Mouse (Mus musculus): ENCODE results near the gene Axin2.

Gene Axin2

DNA sequence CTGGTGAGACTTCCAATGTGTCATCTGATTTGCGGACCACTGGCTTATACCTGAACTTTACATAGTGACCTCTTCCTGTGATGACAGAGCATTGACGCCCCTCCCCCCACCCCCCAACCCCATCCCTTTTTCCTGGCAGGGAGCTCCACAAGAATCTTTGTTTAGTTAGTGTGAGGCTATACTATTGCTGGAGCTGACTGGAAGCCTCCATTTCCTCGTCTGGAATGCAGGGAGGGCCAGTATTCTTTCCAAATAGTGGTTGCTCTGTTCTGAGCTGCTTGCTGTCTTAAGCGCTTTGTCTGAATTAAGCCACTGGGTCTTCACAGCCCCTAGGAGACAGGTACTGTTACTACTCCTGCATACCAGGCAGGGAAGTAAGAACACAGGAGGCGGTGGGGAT lies 53.7 kb downstream of the Axin2 start:
- no peak for DNase-seq (ENCODE audit: low read depth, low spot score)

DNA sequence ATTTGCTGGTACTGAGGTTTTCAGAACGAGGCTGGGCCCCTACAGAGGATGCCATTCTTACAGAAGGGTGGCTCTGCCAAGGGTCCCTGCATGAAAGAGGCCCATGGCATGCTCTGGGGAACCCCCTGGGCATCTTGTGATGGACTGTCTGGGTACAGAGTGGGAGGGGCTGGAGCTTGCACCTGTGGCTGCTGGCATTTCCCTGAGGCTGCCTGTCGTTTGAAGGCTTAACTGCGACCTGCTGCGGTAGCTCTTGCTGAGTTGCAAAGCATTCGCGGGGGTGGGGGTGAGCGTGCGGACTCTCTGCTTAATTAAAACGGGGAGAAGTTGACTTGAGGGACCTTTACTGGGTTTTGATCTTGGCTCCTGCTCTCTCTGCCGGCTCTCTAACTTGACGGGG lies 55.4 kb downstream of the Axin2 start:
- no peak for DNase-seq (ENCODE audit: low read depth, low spot score)

DNA sequence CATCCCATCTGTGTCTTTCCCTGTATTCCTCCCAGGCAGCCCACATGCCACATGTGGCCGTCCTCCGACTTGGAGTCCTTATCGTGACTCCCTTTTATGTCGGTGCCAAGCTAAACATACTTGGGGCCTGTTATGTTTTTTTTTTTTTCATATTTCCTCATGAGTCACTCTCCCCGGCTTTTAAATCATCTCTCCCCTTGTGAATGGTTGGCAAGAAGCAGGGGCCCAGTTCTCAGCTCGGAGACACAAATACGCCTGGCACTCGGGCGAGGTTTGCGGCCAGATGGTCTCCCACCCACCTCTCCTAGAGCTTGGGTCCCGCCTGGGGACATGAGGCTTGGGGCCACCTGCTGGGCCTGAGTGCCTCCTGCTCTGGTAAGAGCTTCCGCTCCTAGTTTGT lies 60.4 kb downstream of the Axin2 start:
- no peak for DNase-seq (ENCODE audit: low read depth, low spot score)

DNA sequence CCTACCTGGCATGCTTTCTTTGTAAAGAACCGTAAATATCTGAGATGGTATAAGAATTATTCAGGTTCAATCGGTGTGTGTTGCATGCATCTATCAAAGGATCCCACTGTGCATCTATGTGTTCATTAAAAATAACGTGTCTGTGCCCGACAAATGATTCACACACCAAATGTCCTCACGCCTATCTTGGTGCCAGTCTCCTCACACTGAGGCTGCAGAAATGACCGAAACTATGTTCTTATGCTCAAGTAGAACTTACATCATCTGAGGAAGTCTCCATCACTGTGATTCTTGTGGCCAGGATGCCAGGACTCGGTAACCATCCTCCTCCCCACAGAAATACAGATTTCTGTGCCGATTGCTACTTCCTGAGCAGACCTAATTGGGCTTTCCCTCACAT lies 60.9 kb downstream of the Axin2 start:
- DNase-seq (ENCODE audit: low read depth, low spot score), result no peak

DNA sequence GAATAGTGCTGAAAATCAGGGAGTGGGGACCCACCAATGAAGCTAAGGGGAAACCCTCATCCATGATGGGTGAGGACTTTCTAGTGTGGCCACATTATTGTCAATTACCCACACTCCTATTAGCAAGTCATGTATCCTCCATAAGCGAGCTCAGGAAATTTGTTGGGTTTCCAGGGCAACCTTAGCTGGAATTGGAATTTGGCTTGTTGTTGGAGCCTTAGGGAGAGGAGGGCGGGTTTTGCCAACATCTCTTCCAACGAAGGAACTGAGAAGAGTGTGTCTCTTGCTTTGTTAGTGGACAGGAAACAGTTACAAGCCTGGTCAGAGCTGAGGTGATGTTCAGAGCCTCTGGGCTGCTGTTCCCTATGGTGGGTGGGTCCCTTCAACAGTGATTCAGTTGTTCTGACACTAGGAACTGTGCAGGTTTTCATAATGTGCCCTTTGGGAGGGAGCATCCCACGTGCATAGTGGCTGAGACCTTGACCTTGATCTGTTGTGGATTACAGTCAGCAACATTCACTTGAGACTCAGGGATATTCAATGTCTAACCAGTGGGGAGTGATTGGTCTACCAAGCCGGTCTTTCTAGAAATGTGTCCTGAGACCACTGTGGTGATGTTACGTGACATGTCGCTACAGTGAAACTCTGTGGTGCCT lies 63.4 kb downstream of the Axin2 start:
- no peak for DNase-seq (ENCODE audit: low read depth, low spot score)

DNA sequence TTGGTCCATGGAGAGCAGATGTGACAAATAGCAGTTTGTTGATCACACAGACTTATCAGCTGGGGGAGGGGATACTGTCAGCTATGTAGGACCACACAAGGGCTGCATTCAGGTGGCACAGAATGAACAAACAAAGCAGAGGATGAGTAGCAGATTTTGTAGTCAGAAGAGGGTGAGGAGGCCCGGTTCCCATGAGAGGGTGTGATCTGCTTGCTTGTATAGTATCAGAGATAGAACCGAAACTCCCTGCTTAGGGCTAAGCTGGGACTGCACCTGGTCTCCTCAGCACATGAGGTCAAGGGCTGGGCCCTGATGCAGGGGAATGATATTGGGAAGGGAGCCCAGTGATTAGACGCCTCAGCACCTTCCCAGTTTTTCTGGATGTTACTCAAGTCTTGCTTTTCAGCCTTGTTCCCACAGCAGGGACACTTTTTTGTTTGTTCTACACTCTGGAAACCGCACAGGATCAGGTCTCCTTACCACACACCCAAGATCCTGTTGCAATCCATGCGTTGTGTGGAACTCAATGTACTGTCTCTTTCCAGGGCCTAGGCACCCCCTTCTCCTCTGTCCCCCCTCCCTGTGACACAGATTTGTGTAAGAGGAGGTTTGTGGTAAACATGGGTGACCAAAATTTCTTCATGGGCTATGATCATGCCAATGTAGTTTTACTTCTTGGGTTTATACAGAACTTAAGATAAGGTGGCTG lies 64.7 kb downstream of the Axin2 start:
- DNase-seq (ENCODE audit: low read depth, low spot score), result no peak

DNA sequence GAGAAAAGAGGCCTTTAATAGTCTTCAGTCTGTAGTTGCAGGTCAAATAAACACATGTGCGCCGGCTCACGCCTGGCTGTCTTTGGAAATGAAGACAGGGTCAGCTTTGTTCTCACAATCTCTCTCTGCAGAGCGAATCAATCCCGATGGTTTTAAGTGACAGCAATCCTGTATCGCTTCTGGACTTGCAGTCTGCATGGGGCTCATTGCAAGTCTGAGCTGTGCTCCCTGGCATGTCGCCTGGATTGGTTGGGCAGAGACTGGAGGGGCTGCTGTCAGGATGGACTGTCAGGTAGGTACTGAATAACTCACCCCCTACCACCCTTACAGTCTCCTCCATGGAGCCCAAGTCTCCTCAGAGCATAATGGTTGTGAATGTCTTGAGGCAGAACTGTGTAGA lies 65.7 kb downstream of the Axin2 start:
- DNase-seq (ENCODE audit: low read depth, low spot score), result no peak

DNA sequence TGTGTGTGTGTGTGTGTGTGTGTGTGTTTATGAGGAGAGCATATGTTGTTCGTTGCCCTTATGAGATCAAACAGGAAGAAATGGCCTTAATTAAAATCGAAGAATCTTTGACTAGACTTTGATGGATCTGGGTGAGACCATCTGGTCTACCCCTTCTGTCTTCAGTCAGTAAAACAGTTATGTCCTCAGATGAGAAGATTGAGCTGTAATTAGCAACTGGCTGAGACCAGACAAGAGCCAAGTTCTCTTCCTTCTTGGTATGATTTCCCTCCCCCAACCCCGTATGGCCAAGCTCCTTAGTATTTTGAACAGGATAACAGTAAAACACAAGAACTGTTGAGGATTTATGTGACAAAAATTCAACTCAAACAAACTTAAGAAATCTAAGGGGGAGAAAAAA lies 67.1 kb downstream of the Axin2 start:
- DNase-seq (ENCODE audit: low read depth, low spot score), result no peak

DNA sequence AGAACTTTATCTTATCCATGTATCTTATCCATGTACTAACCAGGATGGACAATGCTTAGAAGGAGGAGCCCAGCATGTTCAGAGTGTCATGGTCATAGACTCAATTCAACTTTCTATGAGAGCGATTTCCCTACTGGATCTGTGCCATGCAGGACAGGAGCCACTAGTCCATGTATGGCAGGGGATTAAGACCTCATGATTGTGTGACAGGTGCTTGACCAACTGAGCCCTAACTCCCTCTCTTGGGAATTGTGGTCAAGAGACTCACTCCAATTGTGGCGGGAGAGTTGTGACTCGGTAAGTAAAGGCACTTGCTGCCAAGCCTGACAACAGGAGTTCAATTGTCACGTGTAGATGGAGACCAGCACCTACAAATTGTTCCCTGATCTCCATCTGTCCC lies 67.6 kb downstream of the Axin2 start:
- DNase-seq (ENCODE audit: low read depth, low spot score), result no peak

DNA sequence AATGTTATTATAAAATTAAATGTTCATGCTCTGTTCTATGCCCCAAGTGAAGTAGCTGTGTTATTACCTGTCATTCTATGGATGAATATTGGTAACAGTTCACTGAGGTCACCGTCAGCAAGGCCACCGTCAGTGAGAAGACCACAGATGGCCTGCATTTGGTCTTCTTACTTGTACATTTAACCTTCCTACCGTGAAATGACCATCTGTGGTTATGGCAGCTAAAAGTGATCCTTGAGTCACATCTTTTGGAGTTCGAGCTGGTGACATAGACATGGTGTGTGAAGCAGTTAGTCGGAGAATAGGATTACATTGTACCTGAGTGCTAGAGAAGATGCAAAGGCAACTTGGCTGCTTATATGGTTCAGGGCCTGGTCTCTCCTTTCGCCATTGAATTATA lies 68.1 kb downstream of the Axin2 start:
- DNase-seq (ENCODE audit: low read depth, low spot score), result no peak

DNA sequence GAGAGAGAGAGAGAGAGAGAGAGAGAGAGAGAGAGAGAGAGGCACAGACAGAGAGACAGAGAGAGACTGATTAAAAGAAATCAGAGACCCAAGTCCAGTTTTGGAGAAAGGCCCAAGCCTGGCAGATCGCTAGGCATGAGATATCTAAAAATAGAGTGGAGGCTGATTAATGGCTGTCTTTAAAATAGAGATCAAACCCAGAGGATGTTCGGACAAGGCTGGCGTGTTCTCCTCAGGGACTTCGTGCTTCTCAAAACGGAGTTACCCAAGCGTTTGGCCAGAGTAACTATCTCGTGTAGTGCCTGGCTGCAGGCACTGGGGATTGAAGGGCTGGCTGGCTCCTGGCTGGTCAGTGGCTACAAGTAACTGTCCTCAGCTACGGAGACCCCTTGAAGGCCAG lies 69.8 kb downstream of the Axin2 start:
- DNase-seq (ENCODE audit: low read depth, low spot score), result no peak

DNA sequence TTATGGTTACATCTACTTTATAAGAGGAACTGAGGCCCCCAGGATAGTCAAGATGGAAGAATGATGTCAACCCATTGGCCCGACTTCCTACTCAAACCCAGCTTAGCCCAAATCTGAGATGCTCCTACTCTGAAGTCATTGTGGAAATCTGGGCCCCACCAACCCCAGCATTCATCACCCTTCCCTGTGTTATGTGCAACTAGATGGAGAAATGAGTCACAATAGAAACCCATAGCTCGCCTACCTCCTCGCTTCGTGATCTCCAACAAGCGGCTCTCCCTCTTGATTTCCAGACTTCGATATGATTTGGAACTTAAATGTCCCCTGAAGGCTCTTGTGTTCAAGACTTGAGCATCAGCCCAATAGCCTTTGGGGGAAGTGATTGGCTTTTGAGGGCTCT lies 73.3 kb downstream of the Axin2 start:
- DNase-seq (ENCODE audit: low read depth, low spot score), result no peak

DNA sequence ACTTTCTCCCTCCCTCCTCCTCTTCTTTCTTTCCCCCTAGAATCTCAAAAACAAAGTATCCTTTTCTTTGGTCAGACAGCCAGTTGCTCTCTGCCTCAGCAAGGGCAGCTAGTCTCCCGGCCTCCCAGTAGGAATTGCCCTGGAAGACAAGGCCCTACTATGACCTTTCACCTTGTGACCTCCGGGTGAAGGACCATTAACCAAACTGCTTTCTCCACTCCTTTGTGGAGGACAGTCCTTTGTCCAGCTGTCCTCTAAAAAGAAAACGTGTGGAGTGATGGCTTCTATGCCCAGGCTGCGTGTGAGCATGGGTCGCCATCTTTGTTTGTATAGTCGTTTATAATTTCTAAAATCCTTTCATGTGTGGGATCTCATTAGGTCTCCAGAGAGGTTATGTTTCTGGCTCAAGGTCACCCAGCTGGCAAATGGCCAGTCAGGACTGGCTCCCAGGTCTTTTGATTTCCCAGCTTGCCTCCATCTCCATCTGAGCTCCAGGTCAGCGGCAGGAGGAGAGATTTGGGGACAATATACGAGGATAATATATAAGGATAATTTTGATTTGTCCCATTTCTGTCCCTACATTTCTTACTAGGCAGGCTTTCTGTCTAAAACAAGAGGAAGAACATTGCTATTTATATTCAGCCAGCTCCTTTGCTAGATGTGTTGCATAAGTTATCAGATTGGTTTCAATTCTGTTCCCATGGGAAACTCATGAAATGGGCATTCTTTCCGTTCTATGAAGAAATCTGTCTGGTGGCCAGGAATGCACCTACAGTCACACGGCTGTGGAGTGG lies 75.2 kb downstream of the Axin2 start:
- DNase-seq (ENCODE audit: low read depth, low spot score), result no peak

DNA sequence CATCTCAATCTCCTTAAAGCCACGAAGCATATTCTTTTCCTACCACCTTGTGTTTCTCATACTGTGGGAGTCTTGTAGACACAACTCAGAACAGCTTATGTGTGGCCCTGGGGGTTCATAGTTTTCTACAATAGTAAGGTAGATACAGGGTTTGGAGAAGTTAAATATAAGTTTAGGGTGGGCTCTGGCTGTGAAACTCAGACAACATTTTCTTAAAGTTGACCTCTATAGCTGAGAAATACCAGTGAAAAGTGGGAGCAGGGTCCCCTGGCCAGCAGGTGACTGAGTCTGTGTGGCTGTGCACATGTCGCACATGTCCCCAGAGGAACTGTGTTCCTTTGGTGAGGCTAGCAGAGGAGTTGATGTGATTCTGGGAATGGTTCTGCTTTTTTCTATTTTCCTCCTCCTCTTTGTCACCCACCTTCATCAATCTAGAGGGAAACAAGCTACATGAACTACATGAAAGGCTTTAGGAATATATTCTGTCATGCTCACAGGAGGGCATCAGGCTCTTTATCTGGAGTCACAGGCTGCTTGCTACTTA lies 75.9 kb downstream of the Axin2 start:
- no peak for DNase-seq (ENCODE audit: low read depth, low spot score)

DNA sequence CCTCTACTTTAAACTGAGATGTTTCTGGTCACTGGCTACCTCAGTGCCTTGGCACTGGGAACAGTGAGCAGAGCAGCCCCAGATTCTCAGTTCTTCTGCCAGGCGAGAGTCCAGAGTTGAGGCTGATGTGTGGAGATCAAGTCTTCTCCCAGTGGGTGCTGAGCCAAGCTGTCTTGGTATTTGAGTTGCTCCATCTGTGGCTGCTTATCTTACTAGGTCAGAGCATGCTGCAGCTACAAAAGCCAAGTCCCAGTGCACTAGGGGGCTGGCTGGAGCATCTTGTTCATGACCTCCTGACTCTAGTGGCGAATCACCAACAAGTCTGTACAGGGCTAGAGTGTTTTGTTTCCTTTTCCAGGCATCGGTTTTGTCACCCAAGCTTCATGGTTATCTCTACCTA lies 77.7 kb downstream of the Axin2 start:
- DNase-seq (ENCODE audit: low read depth, low spot score), result no peak

All from c-Kit-negative CD71-positive TER-119-positive erythroid progenitor cells, embryonic 14.5 days (primary cell).